Mouse (Mus musculus) limb, embryonic 13.5 days (tissue): ENCODE measurements around the gene Rapgef2. TPM values are rescaled to one million over a fixed set of nuclear protein-coding genes. Genes with fewer than 3 reads are reported as not detected.

Experiments used
- ATAC-seq: fragments of 200-750 bp; cut with Nextera tagmentation; 2 replicates; pipeline ENCODE4 v1.8.0; 2017; ENCODE audit warnings: low read depth, moderate number of reproducible peaks, moderate TSS enrichment; ENCODE audit not compliant: low FRiP score
- H3K27ac ChIP-seq: fragments of 300-500 bp; sonication (generic); 2 replicates; pipeline ENCODE4 v1.5.1; 2015; ENCODE audit warnings: inconsistent platforms, mild to moderate bottlenecking, moderate library complexity
- H3K27me3 ChIP-seq: fragments of 300-500 bp; sonication (generic); 2 replicates; pipeline ENCODE4 v1.6.1; 2015; ENCODE audit warnings: mild to moderate bottlenecking, inconsistent platforms
- H3K36me3 ChIP-seq: fragments of 300-500 bp; sonication (generic); 2 replicates; pipeline ENCODE4 v1.6.1; 2015; ENCODE audit warnings: inconsistent platforms, mild to moderate bottlenecking, moderate library complexity
- H3K4me1 ChIP-seq: fragments of 300-500 bp; sonication (generic); 2 replicates; pipeline ENCODE4 v1.6.1; 2015; ENCODE audit warnings: inconsistent platforms
- H3K4me2 ChIP-seq: fragments of 300-500 bp; sonication (generic); replicated peaks from 2 replicates; pipeline ENCODE4 v1.6.1; 2015; ENCODE audit warnings: inconsistent platforms, mild to moderate bottlenecking, moderate library complexity
- H3K4me3 ChIP-seq: fragments of 300-500 bp; sonication (generic); 2 replicates; pipeline ENCODE4 v1.5.1; 2015; ENCODE audit warnings: moderate library complexity, mild to moderate bottlenecking, inconsistent platforms
- H3K9ac ChIP-seq: fragments of 300-500 bp; sonication (generic); 2 replicates; pipeline ENCODE4 v1.6.1; 2015; ENCODE audit warnings: mild to moderate bottlenecking, inconsistent platforms
- H3K9me3 ChIP-seq: fragments of 300-500 bp; sonication (generic); 2 replicates; pipeline ENCODE4 v1.6.1; 2016; ENCODE audit warnings: inconsistent platforms
- WGBS: fragments of 180-500 bp; shearing (Covaris S2); methylation state at CpG from one replicate; pipeline ENCODE4 v1.1.7; 2015; 5-methylcytosine and 5-hydroxymethylcytosine counted together
- polyA plus RNA-seq: library from polyadenylated mRNA; unstranded; fragments of >200 nt; fragmentation: Nextera tagmentation; extraction: Ambion mirVana; gene quantifications from 2 replicates; pipeline ENCODE4 v1.2.1, GENCODE M21; 2015

Gene Rapgef2
- polyA plus RNA-seq, 1 experiment from 2014 or later: 7.0 TPM

- Histone ChIP-seq H3K27ac (no peak overlapping the region), H3K36me3 (no peaks in the 10 kb centered on the region), H3K4me2 (no peak overlapping the region), H3K4me3 (no peak overlapping the region), H3K9ac (no peak overlapping the region), H3K27me3 (no peaks in the 10 kb centered on the region), H3K9me3 (no peaks in the 10 kb centered on the region), H3K4me1 (no peaks in the 10 kb centered on the region)
- 83% methylated on average over 6 of the region's 6 CpGs for WGBS
- ATAC-seq: no peak
Measured at GRCm38 (mm10) chr3:79023735-79024328, 262.5 kb downstream of the Rapgef2 start.

GRCm38 (mm10) chr3:79022690-79023089 is 263.6 kb downstream of the Rapgef2 start:
- Histone ChIP-seq H3K9ac (no peak overlapping the region), H3K9me3 (no peaks in the 10 kb centered on the region), H3K4me1 (no peaks in the 10 kb centered on the region), H3K27ac (no peak overlapping the region), H3K4me2 (no peak overlapping the region), H3K36me3 (no peaks in the 10 kb centered on the region), H3K27me3 (no peaks in the 10 kb centered on the region), H3K4me3 (no peak overlapping the region)
- no peak for ATAC-seq
- 84% methylated on average over 4 of the region's 4 CpGs for WGBS

- no peaks in the 10 kb centered on the region for H3K27me3 ChIP-seq
- H3K4me3 ChIP-seq: no peak overlapping the region
- no peaks in the 10 kb centered on the region for H3K36me3 ChIP-seq
- no peak overlapping the region for H3K9ac ChIP-seq
- H3K9me3 ChIP-seq: no peaks in the 10 kb centered on the region
- WGBS: 88% methylated on average over 4 of the region's 4 CpGs
- H3K27ac ChIP-seq: no peak overlapping the region
- H3K4me1 ChIP-seq: no peaks in the 10 kb centered on the region
- no peak overlapping the region for H3K4me2 ChIP-seq
- ATAC-seq: no peak
Measured at GRCm38 (mm10) chr3:79017440-79017839, 268.9 kb downstream of the Rapgef2 start.

GRCm38 (mm10) chr3:79016830-79017229 is 269.5 kb downstream of the Rapgef2 start:
- WGBS: 85% methylated on average over 9 of the region's 9 CpGs
- Histone ChIP-seq H3K4me1 (no peaks in the 10 kb centered on the region), H3K27ac (no peak overlapping the region), H3K27me3 (no peaks in the 10 kb centered on the region), H3K9ac (no peak overlapping the region), H3K4me2 (no peak overlapping the region), H3K4me3 (no peak overlapping the region), H3K36me3 (no peaks in the 10 kb centered on the region), H3K9me3 (no peaks in the 10 kb centered on the region)
- ATAC-seq: no peak

- ATAC-seq: no peak
- H3K4me3 ChIP-seq: no peak overlapping the region
- 86% methylated on average over 9 of the region's 9 CpGs for WGBS
Measured at GRCm38 (mm10) chr3:79015621-79016474, 270.5 kb downstream of the Rapgef2 start.

More at GRCm38 (mm10) chr3:79015621-79016474, 270.5 kb downstream of the Rapgef2 start:
- no peaks in the 10 kb centered on the region for H3K27me3 ChIP-seq
- no peaks in the 10 kb centered on the region for H3K9me3 ChIP-seq
- no peak overlapping the region for H3K27ac ChIP-seq
- H3K9ac ChIP-seq: no peak overlapping the region
- H3K4me1 ChIP-seq: no peaks in the 10 kb centered on the region
- no peaks in the 10 kb centered on the region for H3K36me3 ChIP-seq
- H3K4me2 ChIP-seq: no peak overlapping the region

Other genes with a start within 250 kb of the Rapgef2 start
- gene Gm17359, start 50.1 kb upstream of the Rapgef2 start, polyA plus RNA-seq: 0.08 and 0.20 TPM in 2 replicates